Mouse (Mus musculus): ENCODE data around the gene Casp9.

- TF ChIP-seq CTCF (IDR thresholded peaks at IDR 0.05; ENCODE audit: low read depth) (no peak), EP300 (IDR thresholded peaks at IDR 0.05; ENCODE audit: low read depth) (no peak)
These were observed 24.3 kb downstream of the Casp9 start for GRCm38 (mm10) chr4:141817706-141818105.

All from liver, postnatal 0 days (tissue).